Mouse (Mus musculus): Measurements from ENCODE around the gene Acot7.
A peak's percentile ranks its signal among the peaks of the same experiment; 100 is the strongest.

GRCm38 (mm10) chr4:152264867-152265568 lies 87.1 kb downstream of the Acot7 start:
- peak; percentile 59 for TF ChIP-seq CTCF (IDR thresholded peaks at IDR 0.05; ENCODE audit: low read depth)
- TF ChIP-seq EP300 (IDR thresholded peaks at IDR 0.05; ENCODE audit: low read depth) = no peak
